Mouse (Mus musculus) cerebellum, adult 2 months (tissue): ENCODE measurements around the gene Vkorc1. TPM values are rescaled to one million over a fixed set of nuclear protein-coding genes. Genes with fewer than 3 reads are reported as not detected.

Source experiments
- DNase-seq, 2 experiments: peaks; one replicate each; pipeline ENCODE4 v3.0.0; 2021
- H3K27ac ChIP-seq: fragments of 200-500 bp; 2 replicates; pipeline ENCODE4 v1.5.1; 2012; ENCODE audit warnings: low read length, control low read depth, inconsistent platforms; ENCODE audit not compliant: insufficient read depth
- H3K27me3 ChIP-seq: fragments of 200-500 bp; 2 replicates; pipeline ENCODE4 v1.6.1; 2012; ENCODE audit warnings: inconsistent platforms, mild to moderate bottlenecking, low read length, moderate library complexity; ENCODE audit not compliant: control insufficient read depth, insufficient read depth
- H3K4me1 ChIP-seq: fragments of 200-500 bp; 2 replicates; pipeline ENCODE4 v1.6.1; 2011; ENCODE audit warnings: low read length; ENCODE audit not compliant: control insufficient read depth, insufficient read depth
- H3K4me3 ChIP-seq: fragments of 200-500 bp; replicated peaks from 2 replicates; pipeline ENCODE3; 2011; ENCODE audit warnings: mild to moderate bottlenecking, low read depth, low read length, control low read depth; ENCODE audit not compliant: insufficient read depth
- CTCF ChIP-seq: fragments of 200-500 bp; IDR thresholded peaks from 2 replicates; pipeline ENCODE4 v1.5.1; 2011; ENCODE audit warnings: low read depth, mild to moderate bottlenecking, control low read depth, low read length, moderate library complexity, borderline replicate concordance; ENCODE audit not compliant: insufficient read depth
- POLR2A ChIP-seq: fragments of 200-500 bp; IDR thresholded peaks from 2 replicates; pipeline ENCODE4 v1.6.1; 2011; ENCODE audit warnings: low read length, control low read depth, borderline replicate concordance; ENCODE audit not compliant: insufficient read depth
- WGBS: fragments of 180-500 bp; shearing (Covaris S2); methylation state at CpG from one replicate; pipeline ENCODE4 v1.1.7; 2018; 5-methylcytosine and 5-hydroxymethylcytosine counted together
- polyA plus RNA-seq: library from polyadenylated mRNA; depleted of rRNA; stranded (reverse); fragments of >200 nt; gene quantifications from 2 replicates; pipeline ENCODE4 v1.2.3, GENCODE M21; 2012

Gene Vkorc1
- polyA plus RNA-seq, 1 experiment = 63.1 TPM

DNA sequence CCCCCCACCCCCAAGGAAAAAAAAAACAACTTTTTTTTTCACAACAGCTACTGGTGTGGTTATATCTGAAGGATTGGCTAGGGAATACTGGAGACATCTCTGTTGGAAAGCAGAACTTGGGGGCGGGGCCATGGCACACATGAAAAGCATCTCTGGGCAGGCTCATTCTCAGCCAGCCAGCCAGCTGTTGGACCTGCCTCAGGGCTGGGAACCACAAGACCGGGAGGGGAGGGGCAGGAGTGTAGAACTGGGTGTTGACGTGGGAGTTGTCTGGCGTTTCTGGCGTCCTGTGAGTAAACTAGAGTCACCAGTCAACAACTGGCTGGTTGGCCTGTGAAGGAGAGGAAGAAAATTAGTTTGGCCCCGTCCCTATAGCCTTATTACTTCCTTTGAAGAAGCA lies 9.5 kb downstream of the Vkorc1 start:
- peaks cover 7% of the 10 kb centered on the region for H3K4me1 ChIP-seq
- H3K27ac ChIP-seq = no peak overlapping the region
- H3K4me3 ChIP-seq = no peak overlapping the region
- TF ChIP-seq CTCF (no peak), POLR2A (no peak)
- peak in 1 of 2 experiments; percentile 29 for DNase-seq
- 24% methylated on average over 6 of the region's 6 CpGs for WGBS
- no peaks in the 10 kb centered on the region for H3K27me3 ChIP-seq

DNA sequence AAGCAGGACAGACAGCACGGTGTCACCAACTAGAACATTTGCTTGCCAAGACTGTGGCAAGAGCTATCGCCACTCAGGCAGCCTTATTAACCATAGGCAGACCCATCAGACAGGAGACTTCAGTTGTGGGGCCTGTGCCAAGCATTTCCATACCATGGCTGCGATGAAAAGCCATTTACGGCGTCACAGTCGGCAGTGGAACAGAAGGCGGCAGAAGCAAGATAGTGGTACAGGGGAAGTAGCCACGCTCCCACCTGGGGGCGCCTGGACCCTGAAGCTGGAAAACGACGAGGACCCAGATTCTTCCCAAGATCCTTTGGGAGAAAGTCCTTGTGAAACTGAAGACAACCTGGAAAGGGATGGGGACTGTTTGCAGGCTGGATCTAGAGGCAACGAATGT lies 15.0 kb downstream of the Vkorc1 start:
- WGBS = 75% methylated on average over 12 of the region's 12 CpGs
- H3K27ac ChIP-seq = no peak overlapping the region
- TF ChIP-seq CTCF (no peak), POLR2A (no peak)
- peaks cover 7% of the 10 kb centered on the region for H3K4me1 ChIP-seq
- H3K27me3 ChIP-seq = no peaks in the 10 kb centered on the region
- no peak overlapping the region for H3K4me3 ChIP-seq
- no peak for DNase-seq

DNA sequence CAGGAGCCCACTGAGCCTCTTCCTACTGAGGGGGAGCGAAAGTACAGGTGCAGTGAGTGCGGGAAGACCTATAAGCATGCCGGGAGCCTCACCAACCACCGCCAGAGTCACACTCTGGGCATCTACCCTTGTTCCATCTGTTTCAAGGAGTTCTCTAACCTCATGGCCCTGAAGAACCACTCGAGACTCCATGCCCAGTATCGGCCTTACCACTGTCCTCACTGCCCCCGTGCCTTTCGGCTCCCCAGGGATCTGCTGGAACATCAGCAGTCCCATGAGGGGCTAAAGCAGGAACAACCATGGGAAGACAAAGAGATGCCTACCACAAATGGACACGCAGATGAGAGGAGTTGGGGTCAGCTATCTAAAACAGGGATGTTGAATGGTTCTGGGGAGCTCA lies 16.1 kb downstream of the Vkorc1 start:
- TF ChIP-seq POLR2A (no peak), CTCF (no peak)
- H3K27ac ChIP-seq = no peak overlapping the region
- DNase-seq = peak in 1 of 2 experiments; percentile 11
- 93% methylated on average over 9 of the region's 9 CpGs for WGBS
- peaks cover 7% of the 10 kb centered on the region for H3K4me1 ChIP-seq
- H3K4me3 ChIP-seq = no peak overlapping the region
- no peaks in the 10 kb centered on the region for H3K27me3 ChIP-seq

DNA sequence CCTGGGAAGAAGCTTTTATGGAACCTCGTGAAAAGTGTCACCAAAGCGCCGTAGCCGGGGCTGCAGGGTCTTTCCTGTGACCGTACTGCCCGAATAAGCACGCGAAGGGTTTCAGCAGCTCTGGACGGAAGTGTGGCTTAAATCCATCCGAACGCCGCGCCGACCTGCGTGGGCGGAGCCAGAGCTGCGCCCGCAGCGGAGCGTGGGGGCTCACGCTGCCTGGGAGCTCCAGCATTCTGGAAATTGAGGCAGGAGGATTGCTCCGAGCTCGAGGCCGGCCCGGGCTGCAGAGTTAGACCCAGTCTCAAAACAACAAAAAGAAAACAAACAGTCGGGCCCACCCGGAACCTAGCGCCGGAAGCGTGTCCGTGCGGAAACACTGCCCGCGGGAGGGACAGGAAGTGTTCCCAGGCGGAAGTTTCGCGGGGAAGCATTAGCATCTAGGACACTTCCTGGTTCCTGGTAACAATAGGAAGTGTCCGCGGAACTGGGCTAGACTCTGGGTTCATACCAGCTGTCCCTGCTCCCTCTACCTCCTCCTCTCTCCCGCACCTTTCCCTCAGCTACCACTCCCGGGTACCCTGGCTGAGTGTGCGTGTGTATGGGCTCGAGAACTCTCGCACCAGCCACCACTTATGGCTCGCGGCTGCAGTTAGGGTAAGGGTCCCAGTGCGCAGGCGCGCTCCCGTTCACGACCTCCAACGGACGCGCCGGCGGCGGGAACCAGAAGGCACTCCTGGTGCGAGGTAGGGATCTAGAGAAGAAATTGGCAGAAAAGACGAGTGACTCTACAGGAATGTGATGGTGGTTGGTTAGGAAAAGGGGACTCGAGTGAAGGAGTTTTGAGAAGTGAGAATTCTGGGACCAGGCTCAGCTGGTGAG lies 18.7 kb downstream of the Vkorc1 start, which contains the start of gene Zfp668:
TSS of gene Zfp668 (minus strand) at position 362 of the 882 bp plus-strand sequence.
- Histone ChIP-seq H3K27me3 (no peaks in the 10 kb centered on the region), H3K4me3 (peak within 1 kb of the TSS; percentile 96), H3K27ac (peak within 1 kb of the TSS; percentile 95), H3K4me1 (no peaks in the 10 kb centered on the region)
- DNase-seq = peak; percentile 91 to 93
- TF ChIP-seq CTCF = no peak
- peak; percentile 57; the same call in 1 of the 2 replicates for TF ChIP-seq POLR2A
- WGBS = under 1% methylated on average over 60 of the region's 60 CpGs

DNA sequence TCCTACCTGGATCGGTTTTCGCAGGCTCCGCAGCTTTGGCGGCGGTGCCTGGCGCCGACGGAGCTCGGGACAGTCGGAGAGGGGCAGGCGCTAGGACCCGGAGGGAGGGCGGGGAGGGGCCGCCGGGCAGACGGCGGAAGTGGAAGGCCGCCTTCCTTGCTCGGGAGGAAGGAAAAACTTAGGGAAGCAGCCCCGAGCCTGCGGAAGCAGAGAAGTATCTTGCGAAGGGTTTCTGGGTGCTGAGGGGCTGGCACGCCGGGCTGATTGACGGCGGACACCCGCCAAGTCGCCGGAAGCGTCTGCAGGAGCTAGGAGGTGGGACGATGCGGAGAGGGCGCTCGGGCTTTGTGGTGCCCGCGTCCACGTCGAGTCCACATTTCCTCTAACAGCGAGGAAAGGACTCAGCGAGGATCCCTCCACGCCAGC lies 19.4 kb downstream of the Vkorc1 start, which contains the start of gene Zfp646:
TSS of gene Zfp646 (plus strand) at position 181 of the 426 bp plus-strand sequence.
- peak within 1 kb of the TSS; percentile 95 for H3K27ac ChIP-seq
- H3K27me3 ChIP-seq = no peaks in the 10 kb centered on the region
- TF ChIP-seq CTCF (no peak), POLR2A (0 out of 2 replicates have a peak, but pooled peaks have one; percentile 3)
- H3K4me3 ChIP-seq = peak within 1 kb of the TSS; percentile 96
- DNase-seq = no peak
- WGBS = under 1% methylated on average over 41 of the region's 41 CpGs
- H3K4me1 ChIP-seq = no peaks in the 10 kb centered on the region

DNA sequence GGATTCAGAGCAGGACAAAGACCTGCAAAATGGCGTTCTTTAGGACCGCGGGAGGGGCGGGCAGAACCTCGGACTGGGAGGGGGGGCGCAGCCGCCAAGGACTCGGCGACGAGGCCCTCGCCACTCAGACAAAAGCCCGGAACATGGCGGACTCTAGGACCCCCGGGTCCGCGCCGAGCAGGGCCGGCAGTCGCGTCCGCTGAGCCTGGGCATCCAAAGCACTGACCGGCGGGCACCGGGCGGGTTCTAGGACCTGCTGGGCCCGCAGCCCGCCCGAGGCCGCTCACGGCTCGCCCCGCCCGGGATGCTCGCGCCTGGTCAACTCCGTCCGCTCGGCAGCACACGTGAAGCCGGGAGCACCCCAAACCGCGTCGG lies 19.8 kb downstream of the Vkorc1 start:
- Histone ChIP-seq H3K27me3 (no peaks in the 10 kb centered on the region), H3K4me3 (peak overlapping the region; percentile 96), H3K27ac (peak overlapping the region; percentile 95), H3K4me1 (no peaks in the 10 kb centered on the region)
- TF ChIP-seq CTCF = no peak
- no peak for TF ChIP-seq POLR2A
- peak; percentile 97 to 99 for DNase-seq
- WGBS = under 1% methylated on average over 43 of the region's 43 CpGs

DNA sequence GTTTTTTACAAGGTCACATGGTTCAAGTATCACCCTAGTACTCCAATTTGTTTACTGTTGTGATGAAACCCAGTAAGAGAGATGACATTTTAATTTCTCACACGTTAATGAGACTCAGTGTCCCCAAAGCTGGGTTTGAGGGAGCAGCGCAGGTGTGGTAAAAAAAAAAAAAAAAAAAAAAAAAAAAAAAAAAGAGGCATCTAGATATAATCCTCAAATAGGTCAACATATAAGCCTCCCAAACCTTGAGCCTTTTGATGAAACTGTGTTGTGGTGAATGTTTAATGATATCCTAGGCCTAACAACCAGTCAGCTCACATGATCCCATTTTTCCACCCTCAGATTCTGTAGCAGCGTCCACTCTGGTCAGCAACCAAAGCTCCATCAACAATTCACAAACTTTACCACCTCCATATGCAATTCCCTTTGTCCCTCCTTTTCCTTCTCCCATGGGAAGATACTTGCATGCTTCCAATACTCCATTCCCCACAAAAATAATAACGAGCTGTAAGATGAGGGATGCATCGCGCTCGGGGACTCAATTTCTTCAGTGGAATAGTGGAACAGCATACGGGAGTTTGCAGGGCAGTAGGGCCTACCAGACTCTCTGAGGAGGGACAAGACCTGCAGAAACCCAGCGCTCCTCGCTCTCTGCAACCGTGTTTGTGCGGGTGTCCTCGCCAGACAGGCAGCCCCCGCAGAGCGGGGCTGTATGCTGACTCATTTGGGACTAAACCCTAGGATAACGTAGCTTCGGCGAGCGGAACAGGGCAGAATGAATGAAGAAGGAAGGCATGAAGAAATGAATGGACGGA lies 20.4 kb downstream of the Vkorc1 start:
- H3K4me3 ChIP-seq = peak overlapping the region; percentile 96
- no peaks in the 10 kb centered on the region for H3K4me1 ChIP-seq
- no peaks in the 10 kb centered on the region for H3K27me3 ChIP-seq
- no peak for TF ChIP-seq CTCF
- peak; percentile 34; the same call in 1 of the 2 replicates for TF ChIP-seq POLR2A
- 3% methylated on average over 20 of the region's 20 CpGs for WGBS
- peak overlapping the region; percentile 67; the same call in 1 of the 2 replicates for H3K27ac ChIP-seq
- DNase-seq = no peak
